Mouse (Mus musculus): ENCODE measurements around the gene Ets2. TPM values are rescaled to one million over a fixed set of nuclear protein-coding genes. Genes with fewer than 3 reads are reported as not detected.

Ets2 gene
- polyA plus RNA-seq (2015; fragmentation: Nextera tagmentation; extraction: Ambion mirVana), result 18.0 TPM in 2 replicates

DNA sequence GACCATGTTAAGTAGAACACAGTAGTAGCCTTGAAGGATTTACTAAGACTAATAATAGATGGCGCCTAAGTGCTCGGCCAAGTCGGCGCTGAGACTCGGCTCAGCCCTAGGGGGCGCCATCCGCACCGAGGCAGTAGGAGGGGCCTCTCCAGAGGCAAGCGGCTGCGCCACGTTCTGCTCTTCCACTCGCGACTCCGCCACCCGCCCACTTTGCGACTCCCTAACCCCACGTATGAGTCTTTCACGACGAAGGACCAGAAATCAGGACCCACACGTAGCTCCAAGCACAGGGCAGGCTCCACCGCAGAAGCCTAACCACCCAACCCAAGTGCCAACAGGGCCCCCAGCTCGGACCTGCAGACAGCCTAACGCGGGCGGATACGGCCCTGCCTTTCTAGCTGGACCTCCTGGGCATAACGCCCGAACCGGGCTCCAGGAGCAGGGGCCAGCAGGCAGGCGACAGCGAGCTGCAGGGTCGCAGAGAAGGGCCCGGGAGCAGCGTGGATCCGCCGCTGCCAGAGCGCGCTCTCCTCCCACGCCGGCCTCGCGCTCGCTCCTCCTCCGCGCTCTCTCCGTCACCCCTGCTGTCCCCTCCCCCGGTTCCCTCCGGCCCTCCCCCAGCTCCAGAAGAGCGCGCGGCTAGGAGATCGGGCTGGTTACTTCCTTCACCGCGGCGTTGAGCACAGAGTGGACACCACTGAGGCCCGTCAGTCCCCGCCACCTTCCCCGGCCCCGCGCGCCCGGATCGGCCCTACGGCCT, at the start of gene Ets2:
Gene Ets2, plus strand, starts transcription at position 274 of the 760 bp plus-strand sequence.
- peak within 1 kb of the TSS; percentile 92 for H3K27ac ChIP-seq
- H3K4me1 ChIP-seq, result peaks cover 26% of the 10 kb centered on the region
- no peaks in the 10 kb centered on the region for H3K36me3 ChIP-seq (replicated peaks)
- H3K9ac ChIP-seq, result peak within 1 kb of the TSS; percentile 91
- peak within 1 kb of the TSS; percentile 77 for H3K4me3 ChIP-seq
- peak; percentile 96 for ATAC-seq (replicated peaks)
- H3K27me3 ChIP-seq (replicated peaks), result no peaks in the 10 kb centered on the region
- H3K4me2 ChIP-seq, result peak within 1 kb of the TSS; percentile 83
- WGBS, result under 1% methylated on average over 63 of the region's 64 CpGs
- H3K9me3 ChIP-seq, result no peaks in the 10 kb centered on the region

DNA sequence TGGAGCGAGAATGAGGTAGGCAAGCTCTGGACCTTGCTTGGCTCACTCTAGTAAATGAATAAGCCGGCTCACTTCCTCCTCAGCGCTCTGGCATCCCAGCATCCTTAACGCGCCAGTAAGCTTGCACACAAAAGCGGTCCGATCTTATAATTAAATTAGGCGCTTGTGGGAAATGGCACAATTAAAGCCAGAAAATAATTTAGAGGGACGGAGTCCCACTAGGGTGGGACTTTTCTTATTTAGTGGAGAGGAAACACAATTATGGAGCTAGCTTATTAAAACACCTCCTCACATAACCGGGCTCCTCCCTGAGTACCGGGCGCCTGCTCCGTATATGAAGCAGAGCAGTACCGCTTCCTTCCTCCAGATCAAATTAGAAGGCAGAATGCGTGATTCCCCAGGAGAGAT, 47.7 kb upstream of the Ets2 start:
- H3K9ac ChIP-seq, result no peak overlapping the region
- no peaks in the 10 kb centered on the region for H3K36me3 ChIP-seq (replicated peaks)
- H3K4me2 ChIP-seq, result peak overlapping the region; percentile 4
- peak overlapping the region; percentile 51; the same call in 1 of the 2 replicates for H3K27ac ChIP-seq
- H3K4me1 ChIP-seq, result no peaks in the 10 kb centered on the region
- ATAC-seq (replicated peaks), result peak; percentile 67
- no peaks in the 10 kb centered on the region for H3K27me3 ChIP-seq (replicated peaks)
- 70% methylated on average over 15 of the region's 15 CpGs for WGBS
- no peaks in the 10 kb centered on the region for H3K9me3 ChIP-seq
- H3K4me3 ChIP-seq, result no peak overlapping the region

DNA sequence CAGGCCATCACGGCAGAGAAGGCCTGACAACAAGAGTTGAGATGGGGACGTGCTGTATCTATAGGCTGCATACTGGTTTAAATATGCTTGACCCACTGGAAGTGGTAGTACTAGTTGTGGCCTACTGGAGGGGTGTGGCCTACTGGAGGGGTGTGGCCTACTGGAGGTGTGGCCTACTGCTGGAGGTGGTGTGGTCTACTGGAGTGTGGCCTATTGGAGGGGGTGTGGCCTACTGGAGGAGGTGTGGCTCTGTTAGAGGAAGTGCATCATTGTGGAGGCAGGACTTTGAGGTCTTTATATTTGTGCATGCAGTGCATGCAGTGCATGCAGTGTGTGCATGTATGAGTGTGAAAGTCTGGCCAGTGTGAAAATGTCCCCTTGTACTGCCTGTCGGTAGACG, 45.3 kb upstream of the Ets2 start:
- WGBS, result 98% methylated on average over 4 of the region's 4 CpGs
- Histone ChIP-seq H3K4me2 (no peak overlapping the region), H3K36me3 (replicated peaks) (no peaks in the 10 kb centered on the region), H3K9me3 (no peaks in the 10 kb centered on the region), H3K4me1 (no peaks in the 10 kb centered on the region), H3K4me3 (no peak overlapping the region), H3K27ac (no peak overlapping the region), H3K27me3 (replicated peaks) (no peaks in the 10 kb centered on the region), H3K9ac (no peak overlapping the region)
- ATAC-seq (replicated peaks), result no peak; the same call in 1 of the 2 replicates

DNA sequence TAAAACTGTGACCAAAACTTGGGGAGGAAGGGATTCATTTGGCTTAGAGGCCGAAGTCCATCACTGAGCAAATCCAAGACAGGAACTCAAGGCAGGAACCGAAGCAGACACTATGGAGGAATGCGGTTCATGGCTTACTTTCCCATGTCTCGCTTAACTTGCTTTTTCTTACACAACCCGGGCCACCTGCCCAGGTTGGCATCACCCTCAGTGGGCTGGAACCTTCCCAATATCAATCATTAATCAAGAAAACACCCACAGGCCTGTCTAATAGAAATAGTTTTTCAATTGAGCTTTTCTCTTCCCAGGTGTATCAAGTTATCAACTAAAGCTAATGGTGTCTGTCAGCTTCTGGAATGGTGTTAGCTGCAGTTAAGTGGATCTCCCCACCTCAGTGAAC, 44.7 kb upstream of the Ets2 start:
- no peaks in the 10 kb centered on the region for H3K4me1 ChIP-seq
- H3K36me3 ChIP-seq (replicated peaks), result no peaks in the 10 kb centered on the region
- no peaks in the 10 kb centered on the region for H3K9me3 ChIP-seq
- H3K27me3 ChIP-seq (replicated peaks), result no peaks in the 10 kb centered on the region
- 94% methylated on average over 5 of the region's 5 CpGs for WGBS
- no peak overlapping the region for H3K4me3 ChIP-seq
- no peak for ATAC-seq (replicated peaks)
- no peak overlapping the region for H3K27ac ChIP-seq
- no peak overlapping the region for H3K4me2 ChIP-seq
- no peak overlapping the region for H3K9ac ChIP-seq

DNA sequence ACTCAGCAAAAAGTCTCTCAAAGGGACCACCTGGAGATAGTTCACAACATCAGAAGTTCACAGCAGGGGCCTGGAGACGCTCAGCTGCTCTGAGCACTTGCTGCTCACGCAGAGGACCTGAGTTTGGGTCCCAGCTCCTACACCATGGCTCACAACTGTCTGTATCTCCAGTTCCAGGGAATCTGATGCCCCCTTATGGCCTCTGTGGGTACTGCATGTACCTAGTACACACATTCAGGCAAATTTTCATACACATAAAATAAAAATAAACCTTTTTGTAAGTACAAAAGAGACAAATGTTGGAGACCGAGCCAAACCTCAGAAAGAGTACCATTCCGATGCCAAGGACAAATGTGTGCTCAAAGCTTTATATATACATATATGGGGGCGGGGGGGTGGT, 44.1 kb upstream of the Ets2 start:
- H3K4me3 ChIP-seq, result no peak overlapping the region
- no peak overlapping the region for H3K9ac ChIP-seq
- no peaks in the 10 kb centered on the region for H3K9me3 ChIP-seq
- H3K36me3 ChIP-seq (replicated peaks), result no peaks in the 10 kb centered on the region
- no peak overlapping the region for H3K4me2 ChIP-seq
- 90% methylated on average over 5 of the region's 5 CpGs for WGBS
- H3K4me1 ChIP-seq, result no peaks in the 10 kb centered on the region
- no peak for ATAC-seq (replicated peaks)
- H3K27ac ChIP-seq, result no peak overlapping the region
- H3K27me3 ChIP-seq (replicated peaks), result no peaks in the 10 kb centered on the region

GRCm38 (mm10) chr16:95658836-95659430, 42.9 kb upstream of the Ets2 start:
- no peak overlapping the region for H3K4me3 ChIP-seq
- WGBS, result 64% methylated on average over 5 of the region's 5 CpGs
- ATAC-seq (replicated peaks), result no peak

GRCm38 (mm10) chr16:95659461-95659860, 42.4 kb upstream of the Ets2 start:
- Histone ChIP-seq H3K4me2 (no peak overlapping the region), H3K9me3 (no peaks in the 10 kb centered on the region), H3K4me1 (no peaks in the 10 kb centered on the region), H3K36me3 (replicated peaks) (no peaks in the 10 kb centered on the region), H3K4me3 (no peak overlapping the region), H3K27me3 (replicated peaks) (no peaks in the 10 kb centered on the region), H3K9ac (no peak overlapping the region), H3K27ac (no peak overlapping the region)
- 81% methylated on average over 19 of the region's 19 CpGs for WGBS
- no peak for ATAC-seq (replicated peaks)

More at GRCm38 (mm10) chr16:95658836-95659430, 42.9 kb upstream of the Ets2 start:
- no peaks in the 10 kb centered on the region for H3K4me1 ChIP-seq
- H3K27ac ChIP-seq, result no peak overlapping the region
- H3K27me3 ChIP-seq (replicated peaks), result no peaks in the 10 kb centered on the region
- no peaks in the 10 kb centered on the region for H3K9me3 ChIP-seq
- H3K9ac ChIP-seq, result no peak overlapping the region
- H3K4me2 ChIP-seq, result no peak overlapping the region
- H3K36me3 ChIP-seq (replicated peaks), result no peaks in the 10 kb centered on the region

- no peak for ATAC-seq (replicated peaks)
- WGBS, result 76% methylated on average over 5 of the region's 5 CpGs
Observed at GRCm38 (mm10) chr16:95660909-95661308, 41.0 kb upstream of the Ets2 start.

GRCm38 (mm10) chr16:95665472-95666131, 36.3 kb upstream of the Ets2 start:
- no peak overlapping the region for H3K27ac ChIP-seq
- H3K27me3 ChIP-seq (replicated peaks), result no peaks in the 10 kb centered on the region
- 74% methylated on average over 6 of the region's 6 CpGs for WGBS
- ATAC-seq (replicated peaks), result no peak
- no peaks in the 10 kb centered on the region for H3K36me3 ChIP-seq (replicated peaks)
- no peak overlapping the region for H3K9ac ChIP-seq
- no peaks in the 10 kb centered on the region for H3K9me3 ChIP-seq
- no peaks in the 10 kb centered on the region for H3K4me1 ChIP-seq
- H3K4me2 ChIP-seq, result no peak overlapping the region
- H3K4me3 ChIP-seq, result no peak overlapping the region

More at GRCm38 (mm10) chr16:95660909-95661308, 41.0 kb upstream of the Ets2 start:
- H3K9me3 ChIP-seq, result no peaks in the 10 kb centered on the region
- H3K36me3 ChIP-seq (replicated peaks), result no peaks in the 10 kb centered on the region
- no peak overlapping the region for H3K27ac ChIP-seq
- H3K4me3 ChIP-seq, result no peak overlapping the region
- H3K4me1 ChIP-seq, result no peaks in the 10 kb centered on the region
- H3K27me3 ChIP-seq (replicated peaks), result no peaks in the 10 kb centered on the region
- no peak overlapping the region for H3K4me2 ChIP-seq
- H3K9ac ChIP-seq, result no peak overlapping the region

DNA sequence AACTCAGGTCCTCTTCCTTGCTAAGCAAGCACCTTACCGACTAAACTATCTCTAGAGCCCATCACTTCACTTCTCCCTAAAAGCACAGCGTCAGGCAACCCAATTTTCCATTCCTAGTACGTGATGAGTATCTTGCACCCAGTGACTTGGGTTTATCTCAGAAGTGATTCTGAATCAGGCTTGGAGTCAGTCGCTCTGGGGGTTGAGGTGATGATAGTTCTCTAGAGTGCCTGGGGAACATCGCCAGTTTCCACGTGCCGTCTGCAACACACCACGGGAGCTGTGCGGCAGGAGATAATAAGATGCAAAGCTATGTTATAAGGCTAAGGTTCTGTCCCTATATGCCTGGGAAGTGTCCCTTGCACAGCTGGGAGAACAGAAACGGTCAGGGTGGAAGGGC, 35.6 kb upstream of the Ets2 start:
- no peaks in the 10 kb centered on the region for H3K27me3 ChIP-seq (replicated peaks)
- H3K9ac ChIP-seq, result no peak overlapping the region
- no peak overlapping the region for H3K4me3 ChIP-seq
- no peaks in the 10 kb centered on the region for H3K4me1 ChIP-seq
- no peak for ATAC-seq (replicated peaks)
- H3K36me3 ChIP-seq (replicated peaks), result no peaks in the 10 kb centered on the region
- H3K9me3 ChIP-seq, result no peaks in the 10 kb centered on the region
- no peak overlapping the region for H3K4me2 ChIP-seq
- no peak overlapping the region for H3K27ac ChIP-seq
- WGBS, result 90% methylated on average over 10 of the region's 10 CpGs

DNA sequence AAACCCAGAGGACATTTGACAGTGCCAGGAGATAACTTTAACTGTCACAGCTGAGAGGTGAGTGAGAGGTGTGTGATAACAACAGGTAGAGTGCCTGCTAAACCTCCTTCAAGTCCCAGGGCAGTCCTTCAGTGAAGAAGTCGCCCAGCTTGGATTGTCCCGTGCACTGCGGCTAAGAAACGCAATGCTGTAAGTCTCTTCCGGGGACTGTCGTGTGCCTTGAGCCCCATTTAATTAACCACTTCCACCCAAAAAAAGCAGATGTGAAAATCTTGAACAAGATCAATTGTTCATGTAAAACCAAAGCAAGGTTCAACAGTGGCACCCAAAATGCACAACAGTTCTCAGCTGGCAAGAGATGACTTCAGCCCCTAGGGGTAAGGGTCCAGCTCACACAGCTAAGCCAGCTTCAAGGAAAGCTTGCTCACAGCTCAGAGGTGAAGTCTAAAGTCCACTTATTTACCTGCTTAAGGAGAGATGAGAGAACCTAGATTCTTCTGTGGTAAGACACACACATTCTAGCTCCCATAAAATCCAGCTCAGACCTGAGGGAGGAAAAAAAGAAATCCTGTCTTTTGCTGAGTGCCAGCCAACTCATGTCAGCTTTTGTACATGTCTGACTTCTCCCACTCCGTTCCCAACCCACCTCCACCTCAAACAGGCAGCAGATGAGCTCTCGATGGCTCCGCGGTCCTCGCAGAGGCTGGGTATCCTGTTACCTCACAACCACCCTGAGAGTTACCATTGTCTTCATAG, 34.3 kb upstream of the Ets2 start:
- H3K4me1 ChIP-seq, result no peaks in the 10 kb centered on the region
- H3K9me3 ChIP-seq, result no peaks in the 10 kb centered on the region
- H3K36me3 ChIP-seq (replicated peaks), result no peaks in the 10 kb centered on the region
- no peak overlapping the region for H3K9ac ChIP-seq
- no peak overlapping the region for H3K27ac ChIP-seq
- 74% methylated on average over 11 of the region's 11 CpGs for WGBS
- no peaks in the 10 kb centered on the region for H3K27me3 ChIP-seq (replicated peaks)
- no peak for ATAC-seq (replicated peaks)
- H3K4me3 ChIP-seq, result no peak overlapping the region
- no peak overlapping the region for H3K4me2 ChIP-seq
